Mouse (Mus musculus) E14TG2a.4 (cell line): ENCODE measurements at regions not wholly inside any gene's neighbourhood (a gene's known extent, or its start where the extent isn't known, plus 50 kb on each side); places are given as distances from the start of the nearest gene placed in this dataset.
A peak's percentile ranks its signal among the peaks of the same experiment; 100 is the strongest.

ENCODE experiments used
- CTCF ChIP-seq: conservative IDR thresholded peaks from 2 replicates; pipeline ENCODE4 v1.5.1; 2014; ENCODE audit warnings: low read length
- POU5F1 ChIP-seq: IDR thresholded peaks from 2 replicates; pipeline ENCODE4 v1.6.1; 2014; ENCODE audit warnings: low read length, borderline replicate concordance

DNA sequence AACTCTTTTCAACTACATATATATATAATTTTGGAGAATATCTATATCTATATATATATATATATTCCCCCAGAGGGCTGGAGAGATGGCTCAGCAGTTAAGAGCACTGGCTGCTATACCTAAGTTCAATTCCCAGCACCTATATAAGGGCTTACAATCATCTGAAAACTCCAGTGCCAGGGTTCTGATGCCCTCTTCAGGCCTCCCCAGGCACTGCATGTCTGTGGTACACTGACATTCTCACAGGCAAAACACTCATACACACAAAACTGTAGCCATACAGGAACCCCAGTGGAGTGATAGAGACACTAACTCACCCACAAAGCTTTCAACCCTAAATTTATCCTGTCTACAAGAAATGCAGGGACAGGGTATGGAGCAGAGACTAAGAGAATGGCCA lies 216.1 kb upstream of the Gnaz start:
- TF ChIP-seq CTCF (peak; percentile 74), POU5F1 (no peak)
